Mouse (Mus musculus): ENCODE data around the gene Ndnf.

The Ndnf gene

DNA sequence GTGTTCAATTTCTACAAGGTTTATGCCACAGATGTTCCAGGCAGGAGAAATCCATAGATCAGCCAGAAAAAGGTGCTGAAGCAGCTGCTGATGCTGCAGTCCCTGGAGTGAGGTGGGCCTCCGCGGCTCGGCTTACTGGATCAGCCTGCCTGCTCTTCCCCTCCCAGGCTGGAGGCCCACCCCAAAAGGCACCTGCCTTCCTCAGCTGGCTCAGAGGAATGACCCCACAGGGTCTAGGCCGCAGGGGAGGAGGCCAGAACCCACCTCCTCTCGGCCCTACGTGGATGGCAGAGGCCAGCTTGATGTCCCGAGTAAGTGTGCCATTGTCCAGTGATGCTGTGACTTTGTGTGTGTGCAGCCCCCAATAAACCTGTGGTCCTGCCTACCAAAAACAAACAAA, 86.8 kb downstream of the Ndnf start:
- no peak for DNase-seq

DNA sequence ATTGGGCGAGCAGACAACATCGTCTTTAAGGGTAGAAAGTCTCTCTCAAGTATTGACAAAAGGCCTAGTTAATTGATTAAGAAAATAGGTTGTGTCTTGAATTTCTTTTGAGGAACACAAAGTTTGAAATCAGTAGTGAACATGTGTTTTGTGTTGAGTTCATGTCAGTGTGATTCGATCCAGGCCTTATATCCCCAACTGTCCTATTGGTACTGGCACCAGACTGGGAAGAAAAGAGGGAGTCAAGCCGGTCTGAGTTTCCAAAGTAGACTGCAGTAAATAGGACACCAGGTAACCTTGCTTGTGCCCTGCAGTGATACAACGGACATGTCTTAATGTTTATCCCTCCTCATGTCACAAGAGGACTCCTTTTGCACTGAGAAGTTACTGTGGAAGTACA, 87.8 kb downstream of the Ndnf start:
- DNase-seq = no peak

DNA sequence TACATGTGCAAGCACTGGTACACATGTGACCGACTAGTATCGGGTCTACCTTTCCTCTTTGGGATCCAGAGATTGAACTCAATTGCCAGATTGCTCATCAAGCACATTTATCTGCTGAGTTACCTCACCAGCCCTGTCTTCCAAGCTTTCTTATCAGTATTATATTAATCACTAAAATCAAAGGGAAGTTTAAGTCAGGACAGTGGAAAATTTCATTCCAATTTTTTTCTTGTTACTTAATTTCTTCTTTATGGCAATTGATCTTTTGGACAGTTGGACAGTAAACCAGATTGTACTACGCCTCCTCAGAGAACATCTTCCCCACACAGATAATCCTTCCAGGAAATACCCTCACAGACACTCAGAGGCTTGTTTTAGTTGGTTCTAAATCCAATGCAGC, 88.7 kb downstream of the Ndnf start:
- no peak for DNase-seq
